Mouse (Mus musculus): ENCODE data around the gene Rreb1. TPM values are rescaled to one million over a fixed set of nuclear protein-coding genes. Genes with fewer than 3 reads are reported as not detected.
A peak's percentile ranks its signal among the peaks of the same experiment; 100 is the strongest.

The Rreb1 gene
- polyA plus RNA-seq, 1 experiment from 2014 or later, result 4.4 TPM

GRCm38 (mm10) chr13:37923643-37924460 is 145.7 kb downstream of the Rreb1 start:
- no peaks in the 10 kb centered on the region for H3K9me3 ChIP-seq (ENCODE audit: low read length)
- H3K27me3 ChIP-seq (ENCODE audit: insufficient read depth, low read length), result no peaks in the 10 kb centered on the region
- DNase-seq (no peak), ATAC-seq (peak; percentile 35; the same call in 1 of the 2 replicates)
- peaks cover 75% of the 10 kb centered on the region for H3K36me3 ChIP-seq (replicated peaks; ENCODE audit: insufficient read depth, low read length)
- WGBS (ENCODE audit: insufficient replicate concordance), result 76% methylated on average over 10 of the region's 10 CpGs
- H3K4me1 ChIP-seq (ENCODE audit: insufficient read depth), result no peaks in the 10 kb centered on the region
- no peak overlapping the region for H3K4me3 ChIP-seq (ENCODE audit: low read depth, low read length)
- no peak overlapping the region for H3K9ac ChIP-seq (replicated peaks)
- TF ChIP-seq EP300 (IDR thresholded peaks at IDR 0.05; ENCODE audit: low read depth), result no peak
- TF ChIP-seq CTCF (IDR thresholded peaks at IDR 0.05; ENCODE audit: low read depth), result 0 out of 2 replicates have a peak, but pooled peaks have one; percentile 2
- H3K27ac ChIP-seq (ENCODE audit: low read depth), result peak overlapping the region; percentile 29; the same call in 1 of the 2 replicates
- H3K4me2 ChIP-seq (ENCODE audit: low read depth, low read length), result no peak overlapping the region

- 66% methylated on average over 4 of the region's 4 CpGs for WGBS (ENCODE audit: insufficient replicate concordance)
These were observed 146.3 kb downstream of the Rreb1 start for GRCm38 (mm10) chr13:37924461-37924948.

GRCm38 (mm10) chr13:37926394-37926793 is 148.2 kb downstream of the Rreb1 start:
- Histone ChIP-seq H3K27ac (ENCODE audit: low read depth) (no peak overlapping the region), H3K4me2 (ENCODE audit: low read depth, low read length) (no peak overlapping the region), H3K9ac (replicated peaks) (no peak overlapping the region), H3K36me3 (replicated peaks; ENCODE audit: insufficient read depth, low read length) (peaks cover 79% of the 10 kb centered on the region), H3K27me3 (ENCODE audit: insufficient read depth, low read length) (no peaks in the 10 kb centered on the region), H3K9me3 (ENCODE audit: low read length) (no peaks in the 10 kb centered on the region), H3K4me1 (ENCODE audit: insufficient read depth) (no peaks in the 10 kb centered on the region), H3K4me3 (ENCODE audit: low read depth, low read length) (no peak overlapping the region)
- no peak for TF ChIP-seq EP300 (IDR thresholded peaks at IDR 0.05; ENCODE audit: low read depth)
- TF ChIP-seq CTCF (IDR thresholded peaks at IDR 0.05; ENCODE audit: low read depth), result no peak
- DNase-seq, result no peak
- ATAC-seq, result no peak
- 84% methylated on average over 3 of the region's 3 CpGs for WGBS (ENCODE audit: insufficient replicate concordance)

More at GRCm38 (mm10) chr13:37924461-37924948, 146.3 kb downstream of the Rreb1 start:
- Histone ChIP-seq H3K36me3 (replicated peaks; ENCODE audit: insufficient read depth, low read length) (peaks cover 76% of the 10 kb centered on the region), H3K27me3 (ENCODE audit: insufficient read depth, low read length) (no peaks in the 10 kb centered on the region), H3K9ac (replicated peaks) (no peak overlapping the region), H3K9me3 (ENCODE audit: low read length) (no peaks in the 10 kb centered on the region), H3K4me1 (ENCODE audit: insufficient read depth) (no peaks in the 10 kb centered on the region), H3K4me3 (ENCODE audit: low read depth, low read length) (no peak overlapping the region), H3K27ac (ENCODE audit: low read depth) (no peak overlapping the region; the same call in 1 of the 2 replicates), H3K4me2 (ENCODE audit: low read depth, low read length) (no peak overlapping the region)
- ATAC-seq (no peak), DNase-seq (no peak)
- TF ChIP-seq EP300 (IDR thresholded peaks at IDR 0.05; ENCODE audit: low read depth) (no peak), CTCF (IDR thresholded peaks at IDR 0.05; ENCODE audit: low read depth) (no peak)

GRCm38 (mm10) chr13:37929532-37929931 is 151.3 kb downstream of the Rreb1 start:
- 91% methylated on average over 17 of the region's 17 CpGs for WGBS (ENCODE audit: insufficient replicate concordance)
- Histone ChIP-seq H3K4me3 (ENCODE audit: low read depth, low read length) (no peak overlapping the region), H3K4me2 (ENCODE audit: low read depth, low read length) (no peak overlapping the region), H3K27ac (ENCODE audit: low read depth) (no peak overlapping the region), H3K36me3 (replicated peaks; ENCODE audit: insufficient read depth, low read length) (peaks cover 79% of the 10 kb centered on the region), H3K9me3 (ENCODE audit: low read length) (no peaks in the 10 kb centered on the region), H3K27me3 (ENCODE audit: insufficient read depth, low read length) (no peaks in the 10 kb centered on the region), H3K4me1 (ENCODE audit: insufficient read depth) (no peaks in the 10 kb centered on the region), H3K9ac (replicated peaks) (no peak overlapping the region)
- TF ChIP-seq CTCF (IDR thresholded peaks at IDR 0.05; ENCODE audit: low read depth) (no peak), EP300 (IDR thresholded peaks at IDR 0.05; ENCODE audit: low read depth) (no peak)
- no peak for DNase-seq
- no peak for ATAC-seq

- Histone ChIP-seq H3K9me3 (ENCODE audit: low read length) (no peaks in the 10 kb centered on the region), H3K27me3 (ENCODE audit: insufficient read depth, low read length) (no peaks in the 10 kb centered on the region), H3K9ac (replicated peaks) (no peak overlapping the region), H3K4me1 (ENCODE audit: insufficient read depth) (no peaks in the 10 kb centered on the region), H3K4me3 (ENCODE audit: low read depth, low read length) (no peak overlapping the region), H3K36me3 (replicated peaks; ENCODE audit: insufficient read depth, low read length) (peaks cover 79% of the 10 kb centered on the region), H3K4me2 (ENCODE audit: low read depth, low read length) (no peak overlapping the region), H3K27ac (ENCODE audit: low read depth) (no peak overlapping the region)
- TF ChIP-seq EP300 (IDR thresholded peaks at IDR 0.05; ENCODE audit: low read depth) (no peak), CTCF (IDR thresholded peaks at IDR 0.05; ENCODE audit: low read depth) (no peak)
- ATAC-seq (no peak), DNase-seq (no peak)
- 84% methylated on average over 13 of the region's 13 CpGs for WGBS (ENCODE audit: insufficient replicate concordance)
These were observed 151.9 kb downstream of the Rreb1 start for GRCm38 (mm10) chr13:37930091-37930490.

GRCm38 (mm10) chr13:37930621-37931020 is 152.4 kb downstream of the Rreb1 start:
- no peak for DNase-seq
- ATAC-seq, result no peak
- TF ChIP-seq CTCF (IDR thresholded peaks at IDR 0.05; ENCODE audit: low read depth) (no peak), EP300 (IDR thresholded peaks at IDR 0.05; ENCODE audit: low read depth) (no peak)
- H3K4me1 ChIP-seq (ENCODE audit: insufficient read depth), result no peaks in the 10 kb centered on the region
- H3K9ac ChIP-seq (replicated peaks), result no peak overlapping the region
- H3K27me3 ChIP-seq (ENCODE audit: insufficient read depth, low read length), result no peaks in the 10 kb centered on the region
- no peak overlapping the region for H3K27ac ChIP-seq (ENCODE audit: low read depth)
- no peak overlapping the region for H3K4me2 ChIP-seq (ENCODE audit: low read depth, low read length)
- peaks cover 80% of the 10 kb centered on the region for H3K36me3 ChIP-seq (replicated peaks; ENCODE audit: insufficient read depth, low read length)
- WGBS (ENCODE audit: insufficient replicate concordance), result 96% methylated on average over 23 of the region's 23 CpGs
- H3K9me3 ChIP-seq (ENCODE audit: low read length), result no peaks in the 10 kb centered on the region
- H3K4me3 ChIP-seq (ENCODE audit: low read depth, low read length), result no peak overlapping the region

Data from liver, postnatal 0 days (tissue).